Mouse (Mus musculus): Measurements from ENCODE around the gene Selplg. TPM values are rescaled to one million over a fixed set of nuclear protein-coding genes. Genes with fewer than 3 reads are reported as not detected.

The Selplg gene
- polyA plus RNA-seq, 1 experiment from 2014 or later: 9.1 TPM

DNA sequence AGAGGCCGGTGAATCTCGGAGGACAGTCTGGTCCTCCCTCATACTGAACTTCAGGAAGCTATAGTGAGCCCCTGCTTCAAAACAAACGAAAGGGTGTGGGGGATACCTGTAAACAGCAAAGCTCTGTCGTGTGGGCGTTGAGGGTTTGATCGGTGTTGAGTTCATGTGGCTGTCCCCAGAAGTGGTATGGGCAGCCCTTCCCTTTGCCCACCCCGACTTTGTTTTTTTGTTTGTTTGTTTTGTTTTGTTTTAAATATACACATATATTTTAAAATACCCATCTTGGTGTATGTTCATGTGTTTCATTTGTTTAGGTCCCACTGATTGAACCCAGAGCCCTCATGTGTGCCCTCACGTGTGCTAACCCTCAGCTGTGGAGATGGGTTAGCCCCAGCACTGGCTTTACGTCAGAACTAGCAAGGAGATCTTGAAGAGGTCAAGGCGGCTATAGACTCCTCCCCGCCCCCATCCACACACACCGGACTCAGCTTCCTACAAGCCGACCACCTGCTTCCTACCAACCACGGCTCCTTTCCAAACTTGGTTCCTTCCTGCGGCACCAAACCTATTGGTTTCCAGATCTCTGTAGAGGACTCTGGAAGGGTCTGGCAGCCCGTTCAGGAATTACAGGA lies 988 bp upstream of the Selplg start:
- Histone ChIP-seq H3K4me3 (replicated peaks; ENCODE audit: low read length) (no peak overlapping the region), H3K9ac (ENCODE audit: low read length) (no peak overlapping the region), H3K4me2 (ENCODE audit: low read depth, low read length) (no peak overlapping the region), H3K4me1 (ENCODE audit: control insufficient read depth, insufficient read depth, low read length) (no peaks in the 10 kb centered on the region), H3K27me3 (ENCODE audit: control insufficient read depth, insufficient read depth, low read length) (no peaks in the 10 kb centered on the region), H3K36me3 (ENCODE audit: control insufficient read depth, insufficient read depth, low read length) (no peaks in the 10 kb centered on the region), H3K9me3 (replicated peaks; ENCODE audit: control insufficient read depth, low read length) (no peaks in the 10 kb centered on the region), H3K27ac (ENCODE audit: low read length) (no peak overlapping the region)
- ATAC-seq (ENCODE audit: insufficient read depth, low FRiP score): no peak
- 51% methylated on average over 16 of the region's 16 CpGs for WGBS

DNA sequence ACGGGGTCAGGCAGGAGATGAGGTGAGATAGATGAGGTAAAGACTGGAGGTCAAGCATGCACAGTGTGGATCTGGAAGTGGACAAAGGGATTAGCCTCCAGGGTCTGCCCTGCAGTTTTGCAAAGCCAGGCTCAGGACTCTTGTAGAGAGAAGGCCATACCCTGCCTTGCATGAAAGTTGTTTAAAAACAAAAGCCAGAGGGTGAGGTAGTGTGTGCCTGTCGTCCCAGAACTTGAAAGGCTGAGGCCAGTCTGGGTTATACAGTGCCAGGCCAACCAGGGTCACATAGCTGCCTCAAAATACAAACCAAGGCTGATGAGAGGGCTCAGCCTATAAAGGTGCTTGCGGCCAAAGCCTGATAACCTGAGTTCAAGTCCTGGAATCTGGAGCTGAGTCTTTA lies 703 bp downstream of the Selplg start:
- Histone ChIP-seq H3K27ac (ENCODE audit: low read length) (no peak overlapping the region), H3K4me1 (ENCODE audit: control insufficient read depth, insufficient read depth, low read length) (no peaks in the 10 kb centered on the region), H3K4me3 (replicated peaks; ENCODE audit: low read length) (no peak overlapping the region), H3K27me3 (ENCODE audit: control insufficient read depth, insufficient read depth, low read length) (no peaks in the 10 kb centered on the region), H3K36me3 (ENCODE audit: control insufficient read depth, insufficient read depth, low read length) (no peaks in the 10 kb centered on the region), H3K9ac (ENCODE audit: low read length) (no peak overlapping the region), H3K9me3 (replicated peaks; ENCODE audit: control insufficient read depth, low read length) (no peaks in the 10 kb centered on the region), H3K4me2 (ENCODE audit: low read depth, low read length) (no peak overlapping the region)
- ATAC-seq (ENCODE audit: insufficient read depth, low FRiP score): no peak
- WGBS: 52% methylated on average over 3 of the region's 3 CpGs

DNA sequence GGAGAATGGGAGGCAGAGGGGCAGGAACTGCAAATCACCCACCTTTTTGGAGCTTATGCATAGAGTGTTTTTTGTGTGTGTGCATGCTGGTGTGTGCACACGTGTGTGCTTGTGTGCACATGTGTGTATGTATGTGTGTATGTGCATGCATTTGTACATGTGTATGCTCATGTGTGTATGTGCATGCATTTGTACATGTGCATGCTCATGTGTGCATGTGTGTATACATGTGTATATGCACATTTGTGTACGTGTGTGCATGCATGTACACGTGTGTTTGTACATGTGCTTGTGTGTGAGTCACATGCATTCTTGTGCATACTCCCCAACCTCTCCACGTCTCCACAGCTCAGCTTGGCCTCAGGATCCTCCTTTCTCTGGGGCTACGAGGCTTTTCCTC lies 1.6 kb downstream of the Selplg start:
- WGBS: 89% methylated on average over 5 of the region's 5 CpGs
- H3K9ac ChIP-seq (ENCODE audit: low read length): no peak overlapping the region

DNA sequence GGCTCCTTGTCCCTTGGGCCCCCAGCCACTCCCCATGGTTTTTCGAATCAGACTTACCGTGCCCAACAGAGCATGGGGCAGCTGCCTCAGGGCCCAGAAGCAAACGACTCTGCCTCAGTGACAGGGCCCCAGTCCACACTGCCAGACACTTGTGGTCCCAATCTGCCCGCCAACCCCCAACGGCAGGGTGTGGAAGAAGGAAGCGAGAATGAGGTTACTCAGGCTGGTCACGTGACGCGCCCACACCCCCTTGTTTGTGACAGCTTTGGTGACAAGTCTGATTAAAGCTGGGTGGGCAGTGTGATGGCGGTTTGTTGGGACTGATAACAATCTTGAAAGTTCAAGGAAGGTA lies 2.2 kb downstream of the Selplg start:
- no peak for ATAC-seq (ENCODE audit: insufficient read depth, low FRiP score)
- Histone ChIP-seq H3K9ac (ENCODE audit: low read length) (no peak overlapping the region), H3K4me3 (replicated peaks; ENCODE audit: low read length) (no peak overlapping the region), H3K4me2 (ENCODE audit: low read depth, low read length) (no peak overlapping the region), H3K4me1 (ENCODE audit: control insufficient read depth, insufficient read depth, low read length) (no peaks in the 10 kb centered on the region), H3K27ac (ENCODE audit: low read length) (no peak overlapping the region), H3K36me3 (ENCODE audit: control insufficient read depth, insufficient read depth, low read length) (no peaks in the 10 kb centered on the region), H3K27me3 (ENCODE audit: control insufficient read depth, insufficient read depth, low read length) (no peaks in the 10 kb centered on the region), H3K9me3 (replicated peaks; ENCODE audit: control insufficient read depth, low read length) (no peaks in the 10 kb centered on the region)
- WGBS: 60% methylated on average over 10 of the region's 10 CpGs

More for the DNA sequence above, 1.6 kb downstream of the Selplg start:
- H3K4me1 ChIP-seq (ENCODE audit: control insufficient read depth, insufficient read depth, low read length): no peaks in the 10 kb centered on the region
- H3K36me3 ChIP-seq (ENCODE audit: control insufficient read depth, insufficient read depth, low read length): no peaks in the 10 kb centered on the region
- H3K4me2 ChIP-seq (ENCODE audit: low read depth, low read length): no peak overlapping the region
- ATAC-seq (ENCODE audit: insufficient read depth, low FRiP score): no peak
- H3K9me3 ChIP-seq (replicated peaks; ENCODE audit: control insufficient read depth, low read length): no peaks in the 10 kb centered on the region
- no peak overlapping the region for H3K4me3 ChIP-seq (replicated peaks; ENCODE audit: low read length)
- no peaks in the 10 kb centered on the region for H3K27me3 ChIP-seq (ENCODE audit: control insufficient read depth, insufficient read depth, low read length)
- no peak overlapping the region for H3K27ac ChIP-seq (ENCODE audit: low read length)

DNA sequence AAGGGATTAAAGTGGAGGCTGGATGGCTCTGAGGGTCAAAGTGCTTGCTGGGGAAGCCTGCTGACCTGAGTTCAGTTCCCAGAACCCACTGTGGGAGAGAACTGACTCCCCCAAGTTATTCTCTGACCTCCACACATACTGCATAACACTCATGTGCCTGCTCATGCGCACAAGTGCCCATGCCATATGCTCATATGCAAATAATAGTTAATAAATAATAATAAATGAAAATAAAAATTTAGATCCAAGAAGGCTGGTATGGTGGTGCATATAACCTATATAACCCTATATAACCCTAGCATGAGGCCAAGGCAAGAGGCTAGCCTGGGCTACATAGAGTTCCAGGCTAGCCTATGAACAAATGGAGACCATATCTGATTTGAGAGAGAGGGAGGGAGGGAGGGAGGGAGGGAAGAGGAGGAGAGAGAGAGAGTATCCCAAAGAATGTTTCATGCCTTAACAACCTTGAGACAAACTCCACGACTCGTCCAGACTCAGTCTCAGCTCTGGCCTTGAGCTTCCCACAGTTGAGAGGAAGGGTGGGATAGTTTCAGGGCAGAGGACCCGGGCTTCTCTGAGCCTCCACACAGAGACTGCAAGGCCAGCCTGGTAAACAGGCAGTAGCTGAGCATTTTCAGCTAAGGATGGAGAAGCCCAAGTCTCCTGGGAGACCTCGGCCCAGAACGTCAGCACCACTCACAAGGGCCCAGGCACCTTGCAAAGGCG lies 2.7 kb downstream of the Selplg start:
- no peak overlapping the region for H3K9ac ChIP-seq (ENCODE audit: low read length)
- H3K4me2 ChIP-seq (ENCODE audit: low read depth, low read length): no peak overlapping the region
- H3K4me1 ChIP-seq (ENCODE audit: control insufficient read depth, insufficient read depth, low read length): no peaks in the 10 kb centered on the region
- no peak overlapping the region for H3K27ac ChIP-seq (ENCODE audit: low read length)
- H3K4me3 ChIP-seq (replicated peaks; ENCODE audit: low read length): no peak overlapping the region
- no peaks in the 10 kb centered on the region for H3K27me3 ChIP-seq (ENCODE audit: control insufficient read depth, insufficient read depth, low read length)
- H3K36me3 ChIP-seq (ENCODE audit: control insufficient read depth, insufficient read depth, low read length): no peaks in the 10 kb centered on the region
- 75% methylated on average over 7 of the region's 7 CpGs for whole genome bisulfite sequencing
- no peak for ATAC-seq (ENCODE audit: insufficient read depth, low FRiP score)
- H3K9me3 ChIP-seq (replicated peaks; ENCODE audit: control insufficient read depth, low read length): no peaks in the 10 kb centered on the region

DNA sequence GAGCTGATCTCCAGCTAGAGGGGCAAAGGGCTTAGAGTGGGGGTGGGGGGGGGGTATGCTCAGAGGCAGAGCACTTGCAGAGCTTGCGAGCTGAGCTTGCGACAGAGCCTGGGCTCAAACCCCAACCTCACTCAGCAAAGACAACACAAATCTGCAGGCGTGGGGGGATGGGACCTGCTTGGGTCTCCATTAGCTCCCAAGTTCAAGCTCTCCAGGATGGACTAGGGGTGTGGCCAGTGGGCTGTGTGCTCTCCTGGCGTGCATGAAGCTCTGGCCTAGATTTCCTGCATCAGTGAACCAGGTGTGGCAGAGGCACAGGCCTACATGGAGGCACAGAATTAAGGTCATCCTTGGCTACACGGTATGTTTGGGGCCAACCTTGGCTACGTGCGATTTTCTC lies 4.0 kb downstream of the Selplg start:
- H3K4me3 ChIP-seq (replicated peaks; ENCODE audit: low read length): no peak overlapping the region
- H3K9me3 ChIP-seq (replicated peaks; ENCODE audit: control insufficient read depth, low read length): no peaks in the 10 kb centered on the region
- no peak overlapping the region for H3K27ac ChIP-seq (ENCODE audit: low read length)
- H3K4me2 ChIP-seq (ENCODE audit: low read depth, low read length): no peak overlapping the region
- H3K4me1 ChIP-seq (ENCODE audit: control insufficient read depth, insufficient read depth, low read length): no peaks in the 10 kb centered on the region
- no peaks in the 10 kb centered on the region for H3K36me3 ChIP-seq (ENCODE audit: control insufficient read depth, insufficient read depth, low read length)
- 40% methylated on average over 7 of the region's 7 CpGs for WGBS
- H3K27me3 ChIP-seq (ENCODE audit: control insufficient read depth, insufficient read depth, low read length): no peaks in the 10 kb centered on the region
- no peak overlapping the region for H3K9ac ChIP-seq (ENCODE audit: low read length)
- ATAC-seq (ENCODE audit: insufficient read depth, low FRiP score): peak; percentile 41; the same call in 1 of the 2 replicates

DNA sequence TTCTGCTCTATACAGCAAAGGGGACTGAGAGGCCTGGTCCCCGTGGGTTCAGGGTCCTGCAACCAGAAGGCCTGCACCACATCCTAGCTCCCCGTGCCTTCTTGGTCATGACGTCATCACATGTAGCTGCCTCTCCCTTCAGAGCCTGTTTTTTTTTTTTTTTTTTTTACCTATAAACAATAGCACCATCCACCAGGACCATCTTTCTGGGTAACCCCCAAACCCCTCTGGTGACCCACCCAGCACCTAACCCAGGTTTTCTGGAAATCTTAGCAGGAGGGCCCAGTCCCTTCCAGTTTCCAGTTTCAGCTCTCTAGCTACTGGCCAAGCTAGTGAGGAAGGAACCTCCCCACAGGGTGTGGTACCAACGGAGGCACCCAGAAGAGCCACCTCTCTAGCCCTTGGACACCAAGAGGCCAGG lies 4.4 kb downstream of the Selplg start:
- WGBS: 41% methylated on average over 4 of the region's 4 CpGs
- no peak overlapping the region for H3K27ac ChIP-seq (ENCODE audit: low read length)

DNA sequence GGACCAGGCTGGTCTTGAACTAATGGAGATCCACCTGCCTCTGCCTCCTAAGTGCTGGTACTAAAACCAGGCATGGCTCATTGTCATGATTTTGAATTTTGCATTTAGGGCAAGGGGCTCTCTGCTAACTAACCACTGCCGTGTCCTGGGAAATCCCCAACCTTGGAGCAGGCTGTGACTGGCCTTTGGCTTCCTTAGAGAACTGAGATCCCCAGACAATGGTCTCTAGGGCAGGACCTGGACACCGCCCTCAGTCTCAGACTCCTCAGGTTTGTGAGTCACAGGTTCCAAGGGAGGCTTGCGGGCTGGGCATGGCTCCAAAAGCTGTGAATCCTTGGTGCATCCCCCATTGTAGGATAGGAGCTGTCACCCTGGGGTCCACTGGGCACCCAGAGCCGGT lies 5.8 kb downstream of the Selplg start:
- Histone ChIP-seq H3K27ac (ENCODE audit: low read length) (no peak overlapping the region), H3K4me2 (ENCODE audit: low read depth, low read length) (no peak overlapping the region), H3K4me3 (replicated peaks; ENCODE audit: low read length) (no peak overlapping the region), H3K36me3 (ENCODE audit: control insufficient read depth, insufficient read depth, low read length) (no peaks in the 10 kb centered on the region), H3K4me1 (ENCODE audit: control insufficient read depth, insufficient read depth, low read length) (no peaks in the 10 kb centered on the region), H3K9ac (ENCODE audit: low read length) (no peak overlapping the region), H3K27me3 (ENCODE audit: control insufficient read depth, insufficient read depth, low read length) (no peaks in the 10 kb centered on the region), H3K9me3 (replicated peaks; ENCODE audit: control insufficient read depth, low read length) (no peaks in the 10 kb centered on the region)
- WGBS: 80% methylated on average over 4 of the region's 4 CpGs
- ATAC-seq (ENCODE audit: insufficient read depth, low FRiP score): no peak

More for the DNA sequence above, 4.4 kb downstream of the Selplg start:
- Histone ChIP-seq H3K4me1 (ENCODE audit: control insufficient read depth, insufficient read depth, low read length) (no peaks in the 10 kb centered on the region), H3K9ac (ENCODE audit: low read length) (no peak overlapping the region), H3K27me3 (ENCODE audit: control insufficient read depth, insufficient read depth, low read length) (no peaks in the 10 kb centered on the region), H3K36me3 (ENCODE audit: control insufficient read depth, insufficient read depth, low read length) (no peaks in the 10 kb centered on the region), H3K4me2 (ENCODE audit: low read depth, low read length) (no peak overlapping the region), H3K4me3 (replicated peaks; ENCODE audit: low read length) (no peak overlapping the region), H3K9me3 (replicated peaks; ENCODE audit: control insufficient read depth, low read length) (no peaks in the 10 kb centered on the region)
- peak; percentile 12; the same call in 1 of the 2 replicates for ATAC-seq (ENCODE audit: insufficient read depth, low FRiP score)

DNA sequence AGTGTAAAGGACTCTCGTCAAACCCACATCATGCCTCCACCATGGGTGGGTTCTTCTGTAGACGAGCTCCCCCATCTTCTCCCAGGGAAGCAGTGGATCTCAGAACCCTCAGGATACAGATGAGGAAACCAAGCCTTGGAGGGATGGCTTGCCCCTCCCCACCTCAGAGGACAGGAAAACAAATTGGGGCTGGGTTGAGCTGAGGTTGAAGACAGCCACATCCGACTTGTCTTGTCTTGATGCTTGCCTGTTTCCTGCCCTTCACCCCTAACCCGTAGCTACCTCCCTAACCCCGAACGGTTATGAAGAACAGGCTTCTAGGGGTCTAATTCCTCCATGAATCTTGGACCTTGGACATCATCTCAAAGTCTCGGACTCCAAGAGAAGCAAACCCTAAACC lies 6.9 kb downstream of the Selplg start:
- H3K4me3 ChIP-seq (replicated peaks; ENCODE audit: low read length): no peak overlapping the region
- H3K9me3 ChIP-seq (replicated peaks; ENCODE audit: control insufficient read depth, low read length): no peaks in the 10 kb centered on the region
- no peak overlapping the region for H3K27ac ChIP-seq (ENCODE audit: low read length)
- no peaks in the 10 kb centered on the region for H3K4me1 ChIP-seq (ENCODE audit: control insufficient read depth, insufficient read depth, low read length)
- ATAC-seq (ENCODE audit: insufficient read depth, low FRiP score): no peak
- H3K36me3 ChIP-seq (ENCODE audit: control insufficient read depth, insufficient read depth, low read length): no peaks in the 10 kb centered on the region
- no peak overlapping the region for H3K4me2 ChIP-seq (ENCODE audit: low read depth, low read length)
- no peak overlapping the region for H3K9ac ChIP-seq (ENCODE audit: low read length)
- no peaks in the 10 kb centered on the region for H3K27me3 ChIP-seq (ENCODE audit: control insufficient read depth, insufficient read depth, low read length)
- WGBS: 74% methylated on average over 7 of the region's 7 CpGs
